8 mouse cellular contexts compared by ENCODE assay signal in the genomic region with DNA sequence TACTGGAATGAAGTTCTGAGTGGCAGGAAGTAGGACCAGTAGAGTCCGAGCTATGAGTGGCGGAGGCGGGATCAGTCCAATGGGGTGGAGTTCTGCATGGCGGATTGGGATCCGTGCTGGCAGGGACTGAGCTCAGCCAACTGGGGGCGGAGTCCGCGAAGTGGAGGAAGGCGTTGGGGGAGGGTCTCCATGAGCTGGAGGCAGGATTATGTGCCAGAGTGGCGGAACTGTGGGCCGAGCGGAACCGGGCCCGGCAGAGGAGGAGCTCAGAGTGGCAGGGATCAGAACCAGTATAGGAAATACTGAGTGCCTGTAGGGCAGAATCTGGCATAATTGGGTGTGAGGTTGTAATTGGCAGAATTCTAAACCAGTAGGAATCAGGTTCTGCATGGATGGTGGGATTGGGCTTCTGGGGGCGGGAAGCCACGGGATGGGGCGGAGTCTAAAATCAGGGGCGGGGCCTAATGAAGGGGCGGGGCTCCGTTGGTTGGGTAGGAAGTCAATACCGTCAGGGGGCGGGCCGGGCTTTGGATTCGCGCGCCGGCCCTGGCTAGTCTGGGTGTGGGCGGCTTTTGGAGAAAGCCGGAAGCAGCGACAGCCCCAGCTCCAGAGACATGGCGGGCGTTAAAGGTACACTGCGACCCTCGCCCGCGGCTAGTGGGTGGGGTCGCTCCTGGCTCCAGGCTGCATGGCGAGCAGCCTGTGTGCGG. TPM values are rescaled to one million over a fixed set of nuclear protein-coding genes. Genes with fewer than 3 reads are reported as not detected.
DNase-seq lines count a peak whose midpoint lies in the region; ATAC-seq and TF ChIP-seq lines count a peak whose summit lies in the region.

A gene (plus strand): TSS at position 523 of the 710 bp plus-strand sequence.

- H3K36me3 ChIP-seq in C2C12 (ENCODE audit: control insufficient read depth, insufficient read depth): no peaks in the 10 kb centered on the region
- peaks cover 23% of the 10 kb centered on the region for H3K36me3 ChIP-seq in erythroblast, embryonic 14.5 days (ENCODE audit: control insufficient read depth)
- H3K36me3 ChIP-seq in heart, embryonic 11.5 days (ENCODE audit: control insufficient read depth, insufficient read depth, low read length): no peaks in the 10 kb centered on the region
- H3K36me3 ChIP-seq in kidney, embryonic 16.5 days (ENCODE audit: insufficient read depth, low read length): no peaks in the 10 kb centered on the region
- H3K36me3 ChIP-seq in liver, adult 2 months (ENCODE audit: control insufficient read depth, insufficient read depth, low read length): no peaks in the 10 kb centered on the region
- no peaks in the 10 kb centered on the region for H3K36me3 ChIP-seq in myocyte (ENCODE audit: control insufficient read depth, insufficient read depth)
- no peaks in the 10 kb centered on the region for H3K36me3 ChIP-seq in splenic B cell, adult 2 months (ENCODE audit: control insufficient read depth, insufficient read depth, low read length, poor library complexity, severe bottlenecking)

- peak; percentile 80; the same call in 1 of the 2 replicates for TF ChIP-seq POLR2A in brain, embryonic 14.5 days (IDR thresholded peaks at IDR 0.05; ENCODE audit: borderline replicate concordance, extremely low read depth, insufficient read depth, insufficient read length, poor library complexity, severe bottlenecking)
- peak; percentile 76 for TF ChIP-seq POLR2A in liver, adult 2 months (IDR thresholded peaks at IDR 0.05; ENCODE audit: extremely low read depth, insufficient read depth, low read length)
- TF ChIP-seq POLR2A in myocyte (IDR thresholded peaks at IDR 0.05; ENCODE audit: insufficient read length, low read depth): peak; percentile 72

- peak within 1 kb of the TSS; percentile 98 for H3ac ChIP-seq in C2C12 (ENCODE audit: control insufficient read depth, insufficient read length, low read depth)
- peak within 1 kb of the TSS; percentile 41 for H3ac ChIP-seq in myocyte (ENCODE audit: control insufficient read depth, insufficient read length)

- no peaks in the 10 kb centered on the region for H3K9me3 ChIP-seq in erythroblast, embryonic 14.5 days (ENCODE audit: control insufficient read depth, low read length)
- H3K9me3 ChIP-seq in heart, embryonic 11.5 days (replicated peaks; ENCODE audit: control insufficient read depth, low read length): no peaks in the 10 kb centered on the region
- H3K9me3 ChIP-seq in kidney, embryonic 16.5 days (ENCODE audit: low read length): no peaks in the 10 kb centered on the region

- H3K79me2 ChIP-seq in C2C12 (ENCODE audit: control insufficient read depth, insufficient read depth): peaks cover 37% of the 10 kb centered on the region
- H3K79me2 ChIP-seq in liver, adult 2 months (ENCODE audit: control insufficient read depth, insufficient read depth, low read length): peaks cover 2% of the 10 kb centered on the region; the same call in 1 of the 2 replicates
- peaks cover 26% of the 10 kb centered on the region for H3K79me2 ChIP-seq in myocyte (ENCODE audit: control insufficient read depth, insufficient read depth)

- H3K9ac ChIP-seq in heart, embryonic 11.5 days (ENCODE audit: low read depth, low read length): peak within 1 kb of the TSS; percentile 98
- H3K9ac ChIP-seq in kidney, embryonic 16.5 days (replicated peaks; ENCODE audit: low read length): peak within 1 kb of the TSS; percentile 96
- peak within 1 kb of the TSS; percentile 98 for H3K9ac ChIP-seq in liver, adult 2 months (ENCODE audit: low read depth, low read length)

- peak within 1 kb of the TSS; percentile 92 for H3K27ac ChIP-seq in heart, embryonic 11.5 days (ENCODE audit: low read depth, low read length)
- H3K27ac ChIP-seq in kidney, embryonic 16.5 days (ENCODE audit: low read length): peak within 1 kb of the TSS; percentile 96
- peak within 1 kb of the TSS; percentile 95 for H3K27ac ChIP-seq in liver, adult 2 months (replicated peaks; ENCODE audit: insufficient read depth, low read depth, low read length)

- H3K27me3 ChIP-seq in C2C12 (ENCODE audit: control insufficient read depth, insufficient read depth, insufficient read length): no peaks in the 10 kb centered on the region
- H3K27me3 ChIP-seq in erythroblast, embryonic 14.5 days (ENCODE audit: control insufficient read depth): no peaks in the 10 kb centered on the region
- no peaks in the 10 kb centered on the region for H3K27me3 ChIP-seq in heart, embryonic 11.5 days (ENCODE audit: control insufficient read depth, insufficient read depth, low read length)
- no peaks in the 10 kb centered on the region for H3K27me3 ChIP-seq in kidney, embryonic 16.5 days (ENCODE audit: insufficient read depth, low read length)
- no peaks in the 10 kb centered on the region for H3K27me3 ChIP-seq in liver, adult 2 months (ENCODE audit: control insufficient read depth, insufficient read depth, low read length)
- no peaks in the 10 kb centered on the region for H3K27me3 ChIP-seq in myocyte (ENCODE audit: control insufficient read depth, insufficient read depth, insufficient read length)
- H3K27me3 ChIP-seq in splenic B cell, adult 2 months (ENCODE audit: control insufficient read depth, insufficient read depth, low read length, poor library complexity, severe bottlenecking): no peaks in the 10 kb centered on the region; the same call in 1 of the 2 replicates

- H3K4me1 ChIP-seq in erythroblast, embryonic 14.5 days (ENCODE audit: control insufficient read depth): peaks cover 56% of the 10 kb centered on the region
- H3K4me1 ChIP-seq in heart, embryonic 11.5 days (ENCODE audit: control insufficient read depth, insufficient read depth, low read length): peaks cover 7% of the 10 kb centered on the region
- peaks cover 20% of the 10 kb centered on the region for H3K4me1 ChIP-seq in kidney, embryonic 16.5 days (ENCODE audit: insufficient read depth, low read length)
- peaks cover 3% of the 10 kb centered on the region; the same call in 1 of the 2 replicates for H3K4me1 ChIP-seq in liver, adult 2 months (ENCODE audit: control insufficient read depth, insufficient read depth, low read length)

- H3K79me3 ChIP-seq in C2C12 (ENCODE audit: low read depth): peaks cover 11% of the 10 kb centered on the region

- peak; percentile 99 for DNase-seq in brain, embryonic 14.5 days (ENCODE audit: low read depth)
- DNase-seq in liver, adult 2 months (ENCODE audit: extremely low read depth, low read depth, low spot score): peak; percentile 99
- DNase-seq in splenic B cell, adult 2 months (ENCODE audit: low read depth, low spot score): peak; percentile 96

- no peak for TF ChIP-seq CTCF in C2C12 (IDR thresholded peaks at IDR 0.05; ENCODE audit: control insufficient read depth, insufficient read depth, insufficient read length)
- TF ChIP-seq CTCF in brain, embryonic 14.5 days (IDR thresholded peaks at IDR 0.05; ENCODE audit: borderline replicate concordance, extremely low read depth, insufficient read depth, insufficient read length): no peak
- TF ChIP-seq CTCF in liver, adult 2 months (IDR thresholded peaks at IDR 0.05; ENCODE audit: low read depth, low read length): no peak

- peak; percentile 98 for ATAC-seq in heart, embryonic 11.5 days (replicated peaks; ENCODE audit: insufficient number of reproducible peaks, low FRiP score, low TSS enrichment)
- peak; percentile 99 for ATAC-seq in kidney, embryonic 16.5 days (ENCODE audit: low FRiP score, low TSS enrichment)

- H3K4me3 ChIP-seq in C2C12 (ENCODE audit: insufficient read depth, poor library complexity, severe bottlenecking) (peak within 1 kb of the TSS; percentile 80), myocyte (peak within 1 kb of the TSS; percentile 52)
- H3K4me3 ChIP-seq in erythroblast, embryonic 14.5 days (replicated peaks): peak within 1 kb of the TSS; percentile 93
- peak within 1 kb of the TSS; percentile 89 for H3K4me3 ChIP-seq in heart, embryonic 11.5 days (ENCODE audit: low read depth, low read length)
- peak within 1 kb of the TSS; percentile 92 for H3K4me3 ChIP-seq in kidney, embryonic 16.5 days (ENCODE audit: low read length)
- H3K4me3 ChIP-seq in liver, adult 2 months (ENCODE audit: insufficient read depth, low read depth, low read length): peak within 1 kb of the TSS; percentile 96

- WGBS in heart, embryonic 11.5 days (ENCODE audit: insufficient replicate concordance): under 1% methylated on average over 39 of the region's 39 CpGs
- under 1% methylated on average over 39 of the region's 39 CpGs for WGBS in kidney, embryonic 16.5 days
- under 1% methylated on average over 39 of the region's 39 CpGs for WGBS in liver, adult 2 months

- peak within 1 kb of the TSS; percentile 75 for H3K4me2 ChIP-seq in heart, embryonic 11.5 days
- H3K4me2 ChIP-seq in kidney, embryonic 16.5 days (replicated peaks; ENCODE audit: low read depth, low read length): peak within 1 kb of the TSS; percentile 76
- H3K4me2 ChIP-seq in myocyte (ENCODE audit: low read depth): peak within 1 kb of the TSS; percentile 86

TF ChIP-seq in C2C12, 6 proteins besides CTCF, POLR2A, EP300 and RAD21:
- no peak for TF ChIP-seq FOSL1 (IDR thresholded peaks at IDR 0.05; ENCODE audit: insufficient read depth, low read length, poor library complexity, severe bottlenecking)
- peak; percentile 11 for TF ChIP-seq MAX (IDR thresholded peaks at IDR 0.05)
- no peak for TF ChIP-seq MYOG (IDR thresholded peaks at IDR 0.05; ENCODE audit: control insufficient read depth, extremely low read depth, insufficient read length)
- TF ChIP-seq CEBPB (IDR thresholded peaks at IDR 0.05; ENCODE audit: low read depth): no peak

TF ChIP-seq in myocyte, 11 proteins besides CTCF, POLR2A, EP300 and RAD21:
- TF ChIP-seq MYOD1 (IDR thresholded peaks at IDR 0.05; ENCODE audit: control insufficient read depth in 1 of 3, insufficient read length in 2 of 3, low read depth in 2 of 3) (no peak), MAX (IDR thresholded peaks at IDR 0.05; ENCODE audit: low read depth) (no peak), POLR2AphosphoS2 (IDR thresholded peaks at IDR 0.05; ENCODE audit: insufficient read length, low read depth) (peak; percentile 73), REST (IDR thresholded peaks at IDR 0.05; ENCODE audit: insufficient read depth, insufficient read length) (no peak), E2F4 (IDR thresholded peaks at IDR 0.05; ENCODE audit: insufficient read depth) (peak; percentile 63), SRF (IDR thresholded peaks at IDR 0.05; ENCODE audit: control insufficient read depth, insufficient read length, low read depth) (peak; percentile 4), MYOG (IDR thresholded peaks at IDR 0.05; ENCODE audit: control insufficient read depth in 1 of 3, insufficient read depth in 1 of 3, insufficient read length in 2 of 3, low read depth in 2 of 3) (no peak)

RNA-seq across cellular contexts. Expression of the gene that starts here (rescaled TPM):
- 41.2 TPM for polyA plus RNA-seq in C2C12 (2012; fragmentation: generic; extraction: Trizol)
- 83.5 and 100.0 TPM in 2 replicates for polyA plus RNA-seq in brain, embryonic 14.5 days (2012; rRNA removed)
- polyA plus RNA-seq in erythroblast, embryonic 14.5 days (2012): 0.48 and 0.75 TPM in 2 replicates
- 75.7 and 81.9 TPM in 2 replicates for polyA plus RNA-seq in heart, embryonic 11.5 days (2014; fragmentation: Nextera tagmentation; extraction: Ambion mirVana)
- polyA plus RNA-seq in kidney, embryonic 16.5 days (2015; fragmentation: Nextera tagmentation; extraction: Ambion mirVana): 98.6 and 104 TPM in 2 replicates
- 16.8 and 17.2 TPM in 2 replicates for total RNA-seq in liver, adult 2 months (2014; rRNA removed)
- 15.0 and 18.7 TPM in 2 replicates for polyA plus RNA-seq in liver, adult 2 months (2012; rRNA removed)
- 43.1 TPM for polyA plus RNA-seq in myocyte (2012; fragmentation: generic; extraction: Trizol)

Comparison
In these comparisons a context has a peak if more than half of its experiments do, and no peak if none do; other contexts are left out.
1. Peak in every context shown above with its lines: DNase-seq, ATAC-seq, H3K4me3 ChIP-seq and H3K27ac ChIP-seq.